Mouse (Mus musculus) hematopoietic stem cell, adult 5-6 weeks (primary cell): ENCODE measurements around the gene Trmo. TPM values are rescaled to one million over a fixed set of nuclear protein-coding genes. Genes with fewer than 3 reads are reported as not detected.

Source experiments
- ATAC-seq, 2 experiments: fragments of 125-278 bp in 1 of 2; replicated peaks in 1 of 2; 2 replicates each; pipeline ENCODE4 v1.8.0; 2016 to 2017; ENCODE audit warnings: inconsistent platforms in 2 of 2, mild to moderate bottlenecking in 2 of 2, moderate number of reproducible peaks in 2 of 2, low read depth in 1 of 2, moderate TSS enrichment in 1 of 2; ENCODE audit not compliant: low FRiP score in 2 of 2, poor library complexity in 2 of 2, severe bottlenecking in 2 of 2, insufficient read depth in 1 of 2, low TSS enrichment in 1 of 2
- total RNA-seq: library from RNA; stranded (forward); fragments of 172-1452, 232-1000 nt; gene quantifications from 2 replicates; pipeline ENCODE4 v1.2.3, GENCODE M21; 2017

The Trmo gene
- 10.6 and 12.9 TPM in 2 replicates for total RNA-seq

- ATAC-seq: peak; percentile 89 to 91
These were observed at the start of gene Trmo for GRCm38 (mm10) chr4:46389013-46389611. Gene Trmo, minus strand, starts transcription at chr4:46389437.

GRCm38 (mm10) chr4:46432339-46433036 is 43.3 kb upstream of the Trmo start:
- no peak for ATAC-seq

- ATAC-seq: no peak
These were observed 39.8 kb upstream of the Trmo start for GRCm38 (mm10) chr4:46428903-46429499.

DNA sequence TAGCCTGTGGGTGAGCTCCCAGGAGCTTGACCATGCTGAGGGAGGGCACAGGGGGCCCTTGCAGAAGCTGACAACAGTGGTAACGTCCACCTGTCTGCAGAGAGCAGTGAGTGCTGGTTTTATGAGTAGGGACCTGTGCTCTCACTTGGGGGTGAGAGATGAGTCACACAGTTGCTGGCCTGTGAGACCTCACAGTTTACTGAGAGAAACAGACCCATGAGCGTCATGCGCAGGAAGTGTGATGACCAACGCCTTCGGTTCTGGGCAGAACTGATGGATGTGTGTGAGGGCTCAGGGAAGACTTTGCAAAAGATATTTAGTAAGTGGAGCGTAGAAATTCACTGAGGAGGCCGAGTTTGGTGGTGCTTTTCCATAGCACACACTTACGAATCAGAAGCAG is 33.4 kb upstream of the Trmo start:
- no peak for ATAC-seq

GRCm38 (mm10) chr4:46418851-46419250 is 29.6 kb upstream of the Trmo start:
- no peak for ATAC-seq

DNA sequence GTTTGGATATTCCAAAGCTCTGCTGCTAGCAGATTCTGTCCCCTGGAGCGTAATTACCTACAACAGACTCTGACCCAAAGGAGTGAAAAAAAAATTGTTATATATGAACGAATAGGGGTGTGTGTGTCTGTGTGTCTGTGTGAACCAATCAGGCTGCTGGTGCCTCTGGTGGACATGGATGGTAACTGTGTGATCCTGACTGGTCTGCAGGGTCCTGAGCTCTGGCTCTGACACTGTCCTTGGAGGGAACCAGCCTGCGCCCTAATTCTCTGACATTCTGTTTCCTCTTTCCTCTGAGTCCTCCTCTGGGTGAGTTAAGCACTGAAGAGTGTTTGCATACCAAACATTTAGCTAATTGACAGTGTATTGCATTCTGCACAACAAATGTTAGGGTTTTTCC is 28.3 kb upstream of the Trmo start:
- peak; percentile 61 to 70 for ATAC-seq

DNA sequence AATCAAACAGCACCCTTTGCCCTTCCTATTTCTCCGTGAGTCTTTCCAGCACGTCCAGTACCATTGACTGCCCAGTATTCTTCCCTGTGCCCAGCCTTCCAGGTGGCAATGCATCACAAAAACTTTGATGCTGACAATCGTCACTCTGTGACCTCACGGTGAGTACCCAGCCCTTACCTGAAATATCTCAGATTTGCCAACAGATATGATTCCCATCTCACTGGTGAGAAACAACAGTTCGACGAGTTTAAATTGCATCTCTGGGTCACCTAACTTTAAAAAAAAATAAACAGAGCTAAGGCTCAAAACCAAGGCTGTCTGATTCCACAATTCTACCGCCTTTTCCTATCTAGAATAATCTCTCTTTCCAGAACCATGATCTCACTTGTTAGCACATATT is 24.2 kb upstream of the Trmo start, which contains the start of gene Hemgn:
Gene Hemgn (minus strand): TSS at position 101 of the 400 bp plus-strand sequence.
- ATAC-seq: no peak

GRCm38 (mm10) chr4:46412113-46412512 is 22.9 kb upstream of the Trmo start:
- no peak for ATAC-seq

- peak; percentile 87 to 95 for ATAC-seq
These were observed 22.3 kb upstream of the Trmo start for GRCm38 (mm10) chr4:46411489-46411888.

DNA sequence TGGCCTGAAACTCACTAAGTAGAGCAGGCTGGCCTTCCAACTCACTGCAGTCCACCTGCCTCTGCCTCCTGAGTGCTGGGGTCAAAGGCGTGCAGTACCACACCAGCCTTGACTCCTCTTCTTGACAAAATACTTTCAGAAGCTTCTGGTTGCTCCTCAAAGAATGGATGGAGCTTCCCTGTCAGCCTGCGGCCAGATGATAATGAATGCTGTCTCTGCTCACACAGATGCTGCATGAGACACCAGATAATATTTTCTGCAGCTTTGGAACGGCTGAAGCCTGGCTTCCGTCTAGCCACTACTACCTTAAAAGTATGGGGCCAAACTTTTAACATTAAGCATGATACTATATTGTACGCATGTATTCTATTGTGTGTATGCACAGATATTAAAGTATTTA is 21.4 kb upstream of the Trmo start:
- ATAC-seq: no peak; a peak in 1 of 4 replicates

DNA sequence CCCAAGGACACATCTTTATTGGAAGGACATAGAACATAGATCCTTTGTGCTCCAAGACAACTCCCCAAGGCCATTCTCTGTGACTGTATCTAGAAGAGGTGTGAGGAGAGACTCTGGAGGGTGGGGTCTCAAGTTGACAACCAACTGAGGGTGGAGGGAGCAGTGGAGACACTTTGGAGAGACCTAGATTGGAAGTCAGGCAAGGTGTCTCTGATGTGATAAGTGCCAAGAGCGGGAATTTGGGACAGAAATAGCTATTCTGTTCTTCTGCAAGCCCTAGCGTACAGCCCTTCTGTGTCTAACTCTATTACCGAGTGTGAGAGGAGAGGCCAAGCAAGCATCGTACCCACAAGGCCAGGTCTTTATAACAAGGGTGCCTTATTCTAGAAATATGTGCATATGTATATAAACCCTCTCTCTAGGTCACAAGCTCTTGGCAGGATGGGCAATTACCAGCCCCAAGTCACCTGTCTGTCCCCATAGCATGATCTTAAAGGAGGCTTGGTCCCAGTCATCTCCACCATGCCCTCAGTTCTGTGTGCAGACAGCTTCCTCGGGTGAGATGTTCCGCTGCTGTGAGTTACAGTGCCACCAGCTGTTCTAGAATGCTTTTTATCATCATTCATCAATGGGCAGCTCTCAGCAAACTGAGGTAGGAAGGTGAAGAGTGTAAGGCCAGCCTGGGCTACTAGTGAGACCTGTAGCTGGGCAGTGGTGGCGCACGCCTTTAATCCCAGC is 17.9 kb upstream of the Trmo start:
- ATAC-seq: no peak

GRCm38 (mm10) chr4:46404042-46404795 is 15.0 kb upstream of the Trmo start:
- peak; percentile 95 to 97 for ATAC-seq

- no peak for ATAC-seq
These were observed 9.6 kb upstream of the Trmo start for GRCm38 (mm10) chr4:46398839-46399238.

DNA sequence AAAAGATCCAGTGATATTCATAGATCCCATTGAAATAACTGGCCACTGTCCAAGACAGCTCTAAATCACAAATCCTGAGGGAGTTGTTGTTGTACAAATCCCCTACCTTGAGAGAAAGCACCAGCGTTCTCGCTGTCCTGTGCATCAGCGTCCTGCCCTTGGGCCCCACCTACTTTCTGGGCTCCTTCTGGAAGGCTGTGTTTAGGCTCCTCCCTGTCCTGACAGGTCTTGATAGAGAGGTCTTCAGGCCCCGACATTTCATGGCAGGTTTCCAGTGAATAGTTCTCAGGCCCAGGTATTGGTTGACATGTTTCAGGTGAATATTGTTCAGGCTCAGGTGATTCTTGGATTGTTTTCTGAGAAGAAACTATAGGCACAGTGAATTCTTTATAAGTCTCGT is 6.5 kb upstream of the Trmo start:
- ATAC-seq: no peak; a peak in 1 of 4 replicates

DNA sequence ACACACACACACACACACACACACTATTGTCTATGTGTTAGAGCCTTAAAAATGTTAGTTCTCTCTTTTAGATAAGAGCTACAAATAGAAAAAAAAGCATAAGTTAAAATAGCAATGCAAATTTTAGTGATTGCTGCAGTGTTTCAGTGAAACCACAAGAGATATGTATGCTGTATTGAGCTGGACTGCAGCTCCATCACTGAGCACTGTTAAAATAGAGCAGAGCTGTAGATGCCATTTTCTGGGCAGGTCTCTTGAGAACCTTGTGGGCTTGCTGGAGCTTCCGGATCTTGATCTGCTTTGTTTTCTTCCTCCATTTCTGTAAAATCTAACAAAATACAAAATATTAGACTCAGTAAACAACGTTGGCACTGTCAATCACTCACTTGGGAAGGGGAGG is 5.2 kb upstream of the Trmo start:
- ATAC-seq: no peak

- peak; percentile 61 to 66 for ATAC-seq
These were observed 1.2 kb upstream of the Trmo start for GRCm38 (mm10) chr4:46390390-46390970.
